Mouse (Mus musculus): ENCODE data around the gene Morc3. TPM values are rescaled to one million over a fixed set of nuclear protein-coding genes. Genes with fewer than 3 reads are reported as not detected.

Gene Morc3
- total RNA-seq, 2 experiments from 2014 or later: 32.6 to 34.7 TPM

DNA sequence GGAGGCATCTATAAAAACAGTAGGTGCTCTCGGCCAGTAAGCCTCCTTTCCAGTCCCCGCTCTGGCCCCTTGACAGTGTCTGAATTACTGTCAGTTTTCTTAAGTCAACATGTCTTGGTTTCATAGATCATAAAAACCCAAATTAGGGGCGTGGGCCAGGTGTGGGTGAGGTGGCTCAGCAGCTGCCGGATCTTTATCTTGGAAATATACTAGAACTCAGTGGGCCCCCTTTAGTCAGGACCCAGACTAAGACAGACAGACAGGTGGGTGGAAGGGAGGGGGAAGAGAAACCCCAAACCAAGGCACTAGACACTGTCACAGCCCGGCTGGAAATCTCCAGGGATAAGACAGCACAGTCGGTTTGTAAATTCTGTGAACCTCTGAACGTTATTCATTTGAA is 91.9 kb downstream of the Morc3 start:
- TF ChIP-seq CTCF (conservative IDR thresholded peaks at IDR 0.05): no peak
- no peak overlapping the region for H3K4me3 ChIP-seq
- no peak overlapping the region for H3K27ac ChIP-seq
- no peak for DNase-seq (ENCODE audit: low spot score in 2 of 2)

Other genes with a start within 250 kb of the Morc3 start
- gene Setd4, start 228.1 kb upstream of the Morc3 start, total RNA-seq (2021): 10 to 100 TPM in 1 of 2 experiments, 1 to 10 TPM in 1; 9.6 to 12.9 TPM
- 10 to 100 TPM; 70.0 to 75.4 TPM for gene Cbr1, start 226.3 kb upstream of the Morc3 start, total RNA-seq (2021)
- 1 to 10 TPM; 2.3 to 4.6 TPM for gene Gm5678, start 204.0 kb upstream of the Morc3 start, total RNA-seq (2021)
- 10 to 100 TPM; 16.8 to 19.0 TPM for gene Cbr3, start 148.9 kb upstream of the Morc3 start, total RNA-seq (2021)
- gene Dop1b, start 120.2 kb upstream of the Morc3 start, total RNA-seq (2021): 100 to 1,000 TPM in 1 of 2 experiments, 10 to 100 TPM in 1; 98.8 to 108 TPM
- 1 to 10 TPM in 1 of 2 experiments, under 1 TPM in 1; 0.74 to 1.1 TPM for gene Chaf1b, start 51.8 kb downstream of the Morc3 start, total RNA-seq (2021)
- under 1 TPM; 0.92 to 0.98 TPM for gene Cldn14, start 176.7 kb downstream of the Morc3 start, total RNA-seq (2021)

All from layer of hippocampus, adult 2 months (tissue).